Mouse (Mus musculus): ENCODE results near the gene Pde4b. TPM values are rescaled to one million over a fixed set of nuclear protein-coding genes. Genes with fewer than 3 reads are reported as not detected.

Pde4b gene
- total RNA-seq, 2 experiments from 2014 or later: 119 to 125 TPM

DNA sequence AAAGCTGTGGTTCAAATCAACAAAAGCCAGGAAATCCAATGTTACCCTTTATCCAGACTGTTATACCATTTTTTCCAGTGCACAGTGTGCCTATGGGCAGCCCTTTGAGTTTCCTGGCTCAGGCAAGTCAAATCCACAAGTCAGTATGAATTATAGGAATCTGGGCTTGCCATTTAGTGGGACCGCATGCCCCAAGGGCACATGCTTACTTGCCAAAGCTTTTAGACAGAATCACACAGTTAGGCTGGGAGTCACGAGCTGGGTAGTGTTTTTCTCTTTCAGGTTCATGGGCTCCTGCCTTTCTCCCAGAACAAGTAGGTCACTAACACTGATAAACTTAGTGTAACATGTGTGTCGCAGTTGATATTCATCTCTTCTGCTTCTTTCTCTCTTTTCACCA is 409.9 kb downstream of the Pde4b start:
- DNase-seq (ENCODE audit: low spot score in 2 of 2): no peak

DNA sequence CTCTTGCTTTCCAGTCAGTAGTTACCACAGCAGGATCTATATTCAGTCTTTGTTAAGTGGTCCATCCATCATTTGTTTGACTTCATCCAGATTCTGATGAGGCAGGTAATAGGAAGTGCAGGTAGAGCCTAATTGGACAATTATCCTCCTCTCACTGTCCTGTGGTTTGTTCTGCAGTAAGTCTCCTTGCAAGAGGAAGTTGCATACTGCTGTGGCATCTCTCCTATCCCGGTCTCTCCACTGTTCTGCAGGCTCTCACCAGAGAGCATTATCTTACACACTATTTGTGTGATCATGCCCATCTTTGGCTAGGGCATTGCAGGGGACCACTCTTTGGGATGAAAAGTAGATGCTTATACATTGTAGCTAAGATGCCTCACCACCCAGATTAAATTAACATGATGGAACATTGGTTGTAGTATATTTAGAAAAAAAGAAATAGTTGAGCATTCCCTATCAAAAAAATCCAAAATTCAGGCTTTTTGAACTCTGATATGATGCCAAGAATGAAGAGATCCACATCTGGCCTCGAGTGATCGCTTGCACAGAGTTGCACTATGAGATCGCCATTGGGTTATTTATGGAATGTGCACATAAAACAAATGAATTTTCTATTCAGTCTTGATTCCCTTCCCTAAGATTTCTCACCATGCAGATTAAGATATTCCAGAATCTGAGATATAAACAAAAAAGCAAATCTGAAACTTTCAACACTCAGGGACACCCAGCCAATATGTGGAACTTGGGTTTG is 411.0 kb downstream of the Pde4b start:
- DNase-seq (ENCODE audit: low spot score in 2 of 2): no peak

- DNase-seq (ENCODE audit: low spot score in 2 of 2): no peak
Observed at GRCm38 (mm10) chr4:102498920-102499316, 411.6 kb downstream of the Pde4b start.

DNA sequence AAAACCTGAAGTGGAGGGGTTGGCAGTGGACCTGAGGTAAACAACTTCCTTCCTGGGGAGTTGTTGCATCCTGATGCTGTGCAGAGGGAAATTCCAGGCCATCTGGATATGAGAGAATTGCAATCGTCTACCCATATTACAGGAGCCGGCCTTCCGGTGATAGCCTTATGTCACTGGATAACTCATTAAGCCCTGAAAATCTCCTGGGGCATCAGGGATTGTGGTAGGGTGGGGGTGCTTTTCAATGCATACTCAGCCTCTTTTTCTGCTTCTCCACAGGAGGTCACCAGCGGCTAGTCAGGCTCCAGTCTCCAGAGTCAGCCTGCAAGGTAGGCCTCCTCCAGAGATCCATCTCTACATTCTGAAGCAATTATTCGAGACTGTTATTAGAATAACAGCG is 418.4 kb downstream of the Pde4b start:
- no peak for DNase-seq (ENCODE audit: low spot score in 2 of 2)

DNA sequence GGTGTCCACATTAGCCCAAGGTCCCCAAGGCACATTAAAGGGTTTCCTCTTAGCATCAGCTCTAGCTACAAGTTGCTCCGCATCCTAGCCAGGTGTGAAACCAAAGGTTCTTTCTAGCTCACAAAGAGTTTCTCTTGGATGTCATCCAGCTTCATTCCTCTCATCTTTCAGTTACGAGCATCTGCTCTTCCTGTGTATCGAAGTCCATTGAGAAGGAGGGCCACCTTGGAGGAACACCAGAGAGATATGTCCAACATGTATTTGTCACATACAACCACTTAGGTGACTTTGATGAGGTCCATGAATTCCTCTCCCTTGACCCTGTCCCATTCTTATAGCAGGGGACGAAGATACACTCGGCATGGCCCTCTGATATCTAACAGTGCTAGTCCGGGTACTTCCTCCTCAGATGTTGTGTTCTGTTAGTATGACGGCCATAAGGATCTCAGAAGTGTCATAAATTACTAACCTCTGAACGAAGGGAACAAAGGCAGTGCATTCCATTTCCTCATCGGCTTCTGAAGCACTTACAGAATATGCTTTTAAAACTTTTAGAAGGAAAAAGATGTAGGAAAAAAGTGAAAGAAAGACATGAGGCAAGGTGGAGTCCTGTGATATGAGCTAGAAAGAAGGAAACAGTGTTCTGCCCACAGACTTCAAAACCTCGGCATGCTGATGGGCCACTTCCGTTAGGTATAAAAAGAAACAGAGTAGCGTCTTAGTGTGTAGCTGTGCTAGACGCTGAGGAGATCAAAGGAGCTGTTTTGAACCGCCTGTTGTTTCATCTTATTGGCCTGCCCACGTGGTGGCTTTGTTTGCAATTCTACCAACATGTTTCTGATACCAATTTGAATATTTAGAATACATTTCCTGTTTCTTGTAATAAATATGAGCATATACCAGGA is 419.3 kb downstream of the Pde4b start:
- DNase-seq (ENCODE audit: low spot score in 2 of 2): no peak

DNA sequence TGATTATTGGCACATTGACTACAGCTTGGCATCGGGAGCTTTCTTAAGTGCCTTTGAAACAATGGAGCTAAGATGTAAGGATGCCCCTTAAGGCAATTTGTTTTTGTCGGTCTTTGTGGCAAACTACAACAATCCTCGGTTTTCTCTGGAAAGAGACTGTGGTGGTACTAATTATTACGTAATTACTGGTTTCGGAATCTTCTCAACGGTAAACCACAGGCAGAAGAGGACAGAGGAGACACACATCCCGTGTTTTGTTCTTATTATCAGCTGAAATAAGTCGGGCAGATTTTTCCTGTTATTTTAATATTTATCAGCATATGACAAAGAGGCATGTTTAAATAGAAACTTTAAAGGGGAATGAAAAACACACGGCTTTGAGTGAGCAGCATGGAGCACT is 420.0 kb downstream of the Pde4b start:
- DNase-seq (ENCODE audit: low spot score in 2 of 2): no peak

DNA sequence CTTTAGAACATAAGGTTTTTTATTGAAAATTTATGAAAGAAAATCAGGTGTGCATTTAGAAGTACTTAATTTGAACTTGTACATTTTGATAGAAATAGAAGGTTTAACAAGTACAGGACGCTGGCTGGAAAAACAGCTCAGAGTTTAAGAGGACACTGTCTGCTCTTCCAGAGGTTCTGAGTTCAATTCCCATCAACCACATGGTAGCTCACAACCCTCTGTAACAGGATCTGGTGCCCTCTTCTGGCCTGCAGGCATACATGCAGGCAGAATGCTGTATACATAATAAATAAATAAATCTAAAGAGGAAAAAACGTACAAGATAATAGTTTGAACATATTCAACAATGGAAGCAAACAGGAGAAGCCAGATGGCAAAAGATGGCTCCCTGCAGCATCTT is 420.4 kb downstream of the Pde4b start:
- no peak for DNase-seq (ENCODE audit: low spot score in 2 of 2)

DNA sequence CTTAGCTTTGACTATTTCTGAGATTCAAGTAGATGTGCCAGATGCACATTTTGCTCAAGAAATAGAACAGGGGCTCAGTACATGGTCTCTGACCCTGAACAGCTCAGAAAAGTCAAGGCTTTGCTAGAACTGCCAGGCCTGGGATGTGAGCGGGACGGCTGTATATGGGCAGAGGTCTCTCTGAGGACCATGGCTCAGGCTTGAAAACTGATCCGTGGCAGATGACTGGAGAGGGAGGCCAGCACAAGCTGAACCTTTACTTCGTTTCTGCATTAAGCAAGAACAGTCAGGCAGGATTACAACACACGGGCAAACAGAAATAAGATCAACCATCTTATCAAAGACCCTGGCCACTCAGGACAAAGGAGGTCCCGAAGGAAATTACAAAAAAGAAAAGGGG is 422.7 kb downstream of the Pde4b start:
- no peak for DNase-seq (ENCODE audit: low spot score in 2 of 2)

- peak; percentile 61 to 67 for DNase-seq (ENCODE audit: low spot score in 2 of 2)
Observed at GRCm38 (mm10) chr4:102510939-102511391, 423.6 kb downstream of the Pde4b start.

DNA sequence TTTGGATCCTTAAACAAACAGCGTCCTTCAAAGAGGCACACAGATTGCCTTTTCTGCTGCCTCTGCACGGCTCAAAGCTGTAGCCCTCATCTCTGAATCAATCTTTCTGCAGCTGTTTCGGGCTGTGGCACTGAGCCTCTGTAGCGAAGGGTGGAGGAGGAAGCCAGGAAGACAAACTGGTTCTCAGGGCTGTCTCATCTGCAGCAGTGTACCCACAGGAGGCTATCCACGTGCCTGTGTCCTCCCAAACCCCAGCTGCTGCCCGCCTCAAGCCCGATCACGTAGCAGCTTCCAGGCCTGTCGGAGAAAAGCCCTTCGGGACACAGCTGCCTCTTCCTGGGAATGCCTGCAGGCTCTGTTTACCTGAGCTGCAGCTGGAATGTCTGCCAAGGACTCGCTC is 424.2 kb downstream of the Pde4b start:
- DNase-seq (ENCODE audit: low spot score in 2 of 2): peak; percentile 58 to 73

GRCm38 (mm10) chr4:102512940-102513339 is 425.6 kb downstream of the Pde4b start:
- DNase-seq (ENCODE audit: low spot score in 2 of 2): no peak

DNA sequence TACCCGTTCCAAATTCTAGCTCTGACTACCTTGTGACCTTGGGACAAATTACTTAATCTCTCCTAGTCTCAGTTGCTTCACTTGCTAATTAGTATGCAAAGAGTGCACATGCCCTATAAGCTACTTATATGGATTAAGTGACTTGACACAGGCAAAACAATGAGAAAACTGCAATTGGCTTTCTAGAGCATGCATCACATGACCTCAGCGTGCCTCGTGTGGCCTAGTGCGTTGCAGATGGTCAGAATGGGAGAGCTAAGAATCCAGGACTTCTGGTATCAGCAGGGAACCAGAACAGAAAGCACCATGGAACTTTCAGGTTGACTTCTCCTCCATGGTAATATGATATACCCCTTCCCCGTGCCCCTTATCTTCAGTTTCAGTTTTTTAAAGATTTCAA is 426.2 kb downstream of the Pde4b start:
- no peak for DNase-seq (ENCODE audit: low spot score in 2 of 2)

DNA sequence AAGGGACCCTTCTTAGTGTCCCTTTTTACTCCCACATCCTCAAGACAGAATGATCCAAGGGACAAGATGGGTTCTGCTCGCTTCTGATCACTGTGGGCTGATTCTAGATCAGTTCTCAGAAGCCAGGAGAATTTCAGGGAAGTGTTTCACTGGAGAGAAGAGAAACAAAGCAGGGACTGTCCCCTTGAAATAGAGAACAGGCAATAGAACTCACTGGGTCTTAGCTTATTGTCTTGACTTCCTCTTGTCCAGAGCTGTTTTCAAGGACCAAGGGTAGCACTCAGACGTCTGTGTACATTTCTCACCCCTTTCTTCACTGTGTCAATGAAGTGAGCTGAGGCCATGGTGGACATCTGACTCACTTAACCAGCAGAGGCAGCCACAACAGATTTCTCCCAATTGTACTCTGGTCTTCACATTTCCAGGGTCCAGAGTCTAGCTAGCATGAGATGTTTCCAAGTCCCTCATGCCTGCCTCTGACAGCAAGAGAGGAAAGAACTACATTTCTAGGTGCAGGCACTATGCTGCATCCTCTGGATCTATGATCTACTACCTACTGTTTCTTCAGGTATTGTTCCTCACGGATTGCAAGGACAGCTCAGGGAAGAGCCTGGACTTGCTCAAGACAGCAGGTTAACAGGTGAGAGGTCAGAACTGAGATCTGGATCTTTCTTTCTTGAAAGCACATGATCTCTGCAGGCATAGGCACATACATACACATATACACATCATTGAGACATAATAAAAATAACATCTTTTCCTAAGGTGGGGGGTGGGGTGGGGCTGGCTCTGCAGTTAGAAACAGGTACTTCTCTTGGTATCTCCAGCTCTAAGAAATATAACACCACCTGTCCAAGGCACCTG is 427.9 kb downstream of the Pde4b start:
- no peak for DNase-seq (ENCODE audit: low spot score in 2 of 2)

GRCm38 (mm10) chr4:102516395-102516794 is 429.1 kb downstream of the Pde4b start:
- no peak for DNase-seq (ENCODE audit: low spot score in 2 of 2)

DNA sequence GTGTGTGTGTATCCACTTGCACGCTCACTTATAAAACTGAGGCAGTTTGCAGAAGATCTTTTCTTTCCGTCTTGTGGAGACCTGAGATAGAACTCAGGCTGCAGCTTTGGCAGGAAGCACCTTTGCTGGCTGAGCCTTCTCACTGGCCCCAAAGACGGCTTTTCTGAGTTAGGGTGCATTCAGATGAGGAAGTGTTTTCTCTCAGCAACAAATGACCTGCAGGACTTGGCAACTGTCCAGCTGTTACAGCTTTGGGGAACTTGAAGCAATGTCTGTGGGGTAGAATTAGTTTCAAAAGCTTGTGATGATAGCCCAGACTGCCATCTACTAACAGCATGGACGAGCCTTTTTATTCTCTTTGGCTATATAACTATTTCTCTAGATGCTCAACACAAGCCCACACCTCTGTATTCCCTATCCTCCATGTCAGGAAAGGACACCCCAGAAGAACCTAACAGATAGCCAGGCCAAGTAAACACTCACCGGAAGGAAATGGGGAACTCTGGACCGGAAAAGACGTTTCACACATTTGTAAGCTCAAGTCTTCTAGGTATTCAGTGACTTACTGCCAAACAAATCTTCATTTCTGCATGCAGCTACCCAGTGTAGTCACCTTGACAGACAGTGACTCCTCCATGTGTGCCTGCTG is 429.8 kb downstream of the Pde4b start:
- DNase-seq (ENCODE audit: low spot score in 2 of 2): peak in 1 of 2 experiments; percentile 18

DNA sequence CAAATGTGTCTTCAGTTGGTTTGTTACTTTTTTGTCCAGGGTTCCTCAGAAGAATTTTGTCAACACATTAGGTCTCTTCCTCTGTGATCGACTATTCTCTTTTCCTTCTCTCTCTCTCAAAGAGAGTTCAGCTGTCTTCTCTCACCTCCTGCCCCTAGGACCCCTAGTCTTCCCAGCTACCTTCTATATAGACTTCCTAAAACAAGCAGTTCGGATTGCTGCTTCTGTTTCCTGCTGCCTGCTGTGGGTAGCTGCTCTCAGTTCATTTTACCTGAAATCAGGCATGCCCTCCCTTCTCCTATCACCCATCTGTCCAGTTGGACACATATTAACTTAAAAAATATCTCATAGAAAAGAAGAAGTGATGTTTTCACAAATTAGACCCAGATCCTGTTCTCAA is 430.3 kb downstream of the Pde4b start:
- no peak for DNase-seq (ENCODE audit: low spot score in 2 of 2)

DNA sequence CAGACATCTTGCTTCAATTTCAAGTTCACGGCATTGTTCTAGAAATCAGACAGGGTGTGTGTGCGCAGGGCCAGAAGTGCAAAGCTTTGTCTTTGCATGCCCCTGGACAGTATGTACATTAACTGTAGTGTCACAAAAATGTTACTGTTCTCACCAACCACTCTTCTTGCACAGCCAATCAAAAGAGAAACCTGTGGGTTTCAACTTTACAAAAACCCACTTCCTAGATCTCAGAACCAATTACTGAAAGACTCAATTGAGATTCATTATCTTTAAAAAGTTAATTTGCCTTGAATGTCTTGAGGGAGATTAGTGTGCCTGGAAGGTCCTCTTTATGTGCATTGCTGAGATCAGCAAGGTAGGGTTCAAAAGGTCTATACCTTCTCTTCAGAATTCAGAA is 431.0 kb downstream of the Pde4b start:
- DNase-seq (ENCODE audit: low spot score in 2 of 2): no peak

GRCm38 (mm10) chr4:102520669-102521261 is 433.4 kb downstream of the Pde4b start:
- DNase-seq (ENCODE audit: low spot score in 2 of 2): no peak

- DNase-seq (ENCODE audit: low spot score in 2 of 2): no peak
Observed at GRCm38 (mm10) chr4:102521434-102521833, 434.1 kb downstream of the Pde4b start.

- DNase-seq (ENCODE audit: low spot score in 2 of 2): no peak
Observed at GRCm38 (mm10) chr4:102527361-102527760, 440.0 kb downstream of the Pde4b start.

All from left cerebral cortex, adult 18-20 months (tissue).